Mouse (Mus musculus): ENCODE measurements around the gene Lad1.

The Lad1 gene

DNA sequence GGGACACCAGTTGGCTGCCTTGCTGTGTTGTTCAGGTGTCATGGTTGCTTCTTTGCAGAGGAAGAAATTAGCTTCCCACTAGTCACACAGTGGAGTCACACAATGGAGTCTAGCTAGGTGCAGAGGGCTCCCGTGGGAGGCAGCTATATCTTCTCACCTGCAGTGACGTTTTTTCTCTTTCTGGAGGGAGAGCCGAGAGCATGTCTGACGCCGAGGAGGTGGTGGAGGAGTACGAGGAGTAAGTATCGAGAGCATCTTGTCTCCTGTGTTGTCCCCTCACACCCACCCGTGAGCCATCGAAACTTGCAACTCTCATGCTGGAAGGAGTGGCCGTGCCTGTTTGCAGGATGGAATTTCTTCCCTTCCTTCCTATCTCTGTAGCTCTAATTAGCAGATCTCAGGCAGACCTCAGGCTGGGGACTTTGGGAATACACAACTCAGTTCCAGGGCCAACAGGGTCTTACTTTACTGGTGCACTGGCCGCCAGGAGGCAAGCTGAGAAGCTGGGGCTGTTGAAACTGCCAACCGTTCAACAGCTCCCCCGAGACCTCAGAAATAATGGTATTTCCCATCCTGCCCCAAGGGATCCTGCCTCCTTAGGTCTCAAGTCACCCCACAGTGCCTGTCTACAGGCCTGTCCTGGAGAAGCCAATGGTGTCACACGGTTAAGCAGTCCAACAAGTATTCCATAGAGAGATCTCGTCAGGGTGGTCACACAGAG is 22.4 kb downstream of the Lad1 start:
- in situ Hi-C loops (cut with MboI, MseI) = no loop called here

DNA sequence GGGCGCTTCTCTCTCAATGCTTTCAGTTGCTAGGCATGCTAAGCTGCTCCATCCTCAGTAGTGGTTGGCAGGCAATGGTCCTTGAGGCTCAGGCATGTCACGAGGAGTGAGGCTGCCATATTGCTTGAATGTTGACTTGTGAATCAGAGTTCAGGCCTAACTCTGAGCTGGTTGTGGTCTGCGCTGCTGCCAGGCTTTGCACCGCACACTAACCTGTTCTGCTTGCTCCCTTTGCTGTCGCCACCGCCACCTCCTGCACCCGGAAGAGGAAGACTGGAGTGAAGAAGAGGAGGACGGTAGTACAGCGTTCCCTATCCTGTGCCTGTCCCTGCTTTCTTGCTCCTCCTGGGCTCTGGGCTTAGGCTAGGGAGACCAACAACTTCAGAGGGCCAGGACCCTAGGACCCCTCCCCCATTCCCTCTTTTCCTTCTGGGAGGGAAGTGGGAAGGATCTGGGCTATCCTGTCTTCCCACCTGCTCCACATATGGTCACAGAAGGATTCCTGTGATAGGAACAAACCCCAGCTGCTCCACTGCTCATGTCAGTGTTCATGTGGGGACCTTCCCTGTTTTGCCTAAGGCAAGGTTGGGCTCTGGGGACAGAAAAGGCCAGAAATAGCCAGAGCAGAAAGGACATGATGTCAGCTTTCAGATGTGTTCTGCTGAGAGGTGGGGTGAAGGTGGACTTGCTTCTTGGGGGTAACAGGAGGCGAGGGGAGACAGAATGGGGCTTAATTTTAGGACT is 25.3 kb downstream of the Lad1 start:
- in situ Hi-C loops (cut with MboI, MseI) = no loop called here

DNA sequence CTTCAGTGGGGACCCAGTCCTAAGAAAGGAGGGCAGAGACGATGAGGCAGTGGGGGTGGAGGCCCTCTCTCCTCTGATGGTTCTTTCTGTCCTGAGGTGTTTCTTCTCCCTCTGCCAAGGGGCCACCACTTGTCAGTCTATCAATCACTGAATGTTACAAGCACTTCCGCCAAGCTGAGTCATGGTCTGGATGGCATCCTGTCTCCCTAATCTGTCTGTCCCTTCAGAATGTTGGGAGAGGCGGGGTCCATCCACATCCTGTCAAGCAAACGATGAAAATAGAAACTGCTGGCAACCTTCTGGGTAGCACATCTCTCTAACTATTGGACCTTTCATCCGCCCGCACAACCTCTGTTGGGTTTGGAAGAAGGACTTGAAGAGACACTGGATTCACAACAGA is 26.1 kb downstream of the Lad1 start:
- in situ Hi-C loops (cut with MboI, MseI) = no loop called here

DNA sequence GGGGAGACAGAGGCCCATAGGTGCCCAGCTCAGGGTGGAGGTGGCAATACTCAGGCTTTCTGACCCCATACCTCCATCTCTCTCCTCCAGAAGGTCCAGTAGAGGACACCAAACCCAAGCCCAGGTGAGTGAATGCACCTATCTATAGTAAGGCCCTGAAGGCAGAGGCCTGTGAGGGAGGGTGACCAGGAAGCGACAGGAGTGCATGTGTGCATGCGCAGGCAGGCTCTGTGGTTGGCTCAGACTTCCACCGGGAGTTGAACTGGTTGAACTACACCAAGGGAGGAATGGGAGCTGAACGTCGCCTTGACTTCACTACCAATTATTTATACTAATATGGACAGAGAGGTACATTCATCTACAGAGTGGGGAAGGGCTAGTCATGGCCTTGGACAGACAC is 28.2 kb downstream of the Lad1 start:
- in situ Hi-C loops (cut with MboI, MseI) = no loop called here

DNA sequence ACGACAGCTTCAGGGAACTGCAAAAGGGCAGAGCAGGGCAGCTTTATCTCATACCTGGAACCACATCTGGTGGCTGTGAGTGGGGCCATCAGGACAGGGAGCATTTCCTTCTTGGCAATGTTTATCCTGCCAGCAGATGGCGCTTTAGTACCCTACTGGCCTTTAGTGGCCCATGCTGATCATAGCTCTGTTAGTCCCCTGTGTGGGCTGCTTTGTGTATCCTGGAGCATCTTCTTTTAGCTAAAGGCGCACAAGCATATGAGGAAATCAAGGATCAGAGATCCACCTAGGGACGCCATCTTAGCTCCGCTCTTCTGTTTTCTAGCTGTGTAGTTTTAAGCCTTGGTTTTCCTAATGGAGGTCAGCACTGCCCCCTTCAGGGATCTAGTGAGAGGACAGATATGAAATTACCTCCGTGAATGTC is 28.8 kb downstream of the Lad1 start:
- in situ Hi-C loops (cut with MboI, MseI) = no loop called here

DNA sequence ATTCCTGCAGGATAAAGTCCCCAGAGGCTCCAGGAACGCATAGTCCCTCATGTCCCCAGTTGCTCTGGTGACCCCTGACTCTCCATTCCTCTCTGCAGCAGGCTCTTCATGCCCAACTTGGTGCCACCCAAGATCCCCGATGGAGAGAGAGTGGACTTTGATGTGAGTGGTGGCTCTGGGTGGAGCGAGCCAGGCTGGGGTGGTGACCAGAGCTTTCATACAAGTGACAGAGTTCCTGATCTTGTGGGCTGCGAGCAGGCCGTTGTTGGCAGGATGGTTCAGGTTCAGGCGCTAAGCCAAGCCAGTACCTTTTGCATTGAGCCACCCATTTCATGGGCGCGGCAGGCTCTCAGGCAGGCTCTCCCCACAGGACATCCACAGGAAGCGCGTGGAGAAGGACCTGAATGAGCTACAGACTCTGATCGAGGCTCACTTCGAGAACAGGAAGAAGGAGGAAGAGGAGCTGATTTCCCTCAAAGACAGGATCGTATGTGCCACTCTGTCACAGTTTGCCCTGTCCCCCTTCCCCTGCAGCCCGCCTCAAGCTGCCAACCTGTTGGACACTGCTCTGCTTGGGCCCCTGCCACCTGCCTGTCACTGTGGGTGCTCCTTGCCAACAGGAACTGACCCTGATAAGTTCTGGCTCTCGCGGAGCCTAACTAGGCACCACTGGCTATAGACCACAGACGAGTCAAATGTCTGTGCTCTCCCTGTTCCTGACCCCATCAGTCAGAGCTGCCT is 29.4 kb downstream of the Lad1 start:
- in situ Hi-C loops (cut with MboI, MseI) = no loop called here

DNA sequence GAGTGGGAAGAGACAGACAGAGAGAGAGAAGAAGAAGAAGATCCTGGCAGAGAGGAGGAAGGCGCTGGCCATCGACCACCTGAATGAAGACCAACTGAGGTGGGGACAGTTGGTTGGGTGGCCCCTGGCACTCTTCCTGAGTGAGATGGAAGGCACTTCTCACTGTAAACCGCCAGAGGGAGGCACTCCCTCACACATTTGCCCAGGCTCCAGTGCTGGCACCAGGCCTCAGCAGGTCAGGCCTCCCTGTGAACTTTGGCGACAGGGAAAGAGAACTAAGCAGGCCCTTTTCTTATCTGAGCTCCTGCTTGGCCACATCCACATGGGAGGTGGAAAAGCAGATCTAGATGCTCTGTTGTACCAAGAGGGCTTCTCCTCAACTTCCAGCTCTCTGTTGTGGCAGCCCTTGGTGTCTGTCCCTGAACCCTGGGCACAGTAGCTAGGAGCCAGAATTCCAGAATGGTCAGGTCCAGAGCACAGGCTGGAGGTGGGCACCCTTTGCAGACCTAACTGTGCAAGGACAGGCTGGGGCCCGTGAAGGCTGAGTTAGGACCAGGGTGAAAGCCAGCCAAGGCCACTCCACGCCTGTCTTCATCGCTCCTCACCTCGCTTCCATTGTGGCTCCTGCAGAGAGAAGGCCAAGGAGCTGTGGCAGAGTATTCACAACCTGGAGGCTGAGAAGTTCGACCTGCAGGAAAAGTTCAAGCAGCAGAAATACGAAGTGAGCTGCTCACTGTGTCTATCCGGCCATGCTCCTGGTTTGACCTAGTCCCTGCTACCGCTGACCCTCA is 32.5 kb downstream of the Lad1 start:
- in situ Hi-C loops (cut with MboI, MseI) = no loop called here

DNA sequence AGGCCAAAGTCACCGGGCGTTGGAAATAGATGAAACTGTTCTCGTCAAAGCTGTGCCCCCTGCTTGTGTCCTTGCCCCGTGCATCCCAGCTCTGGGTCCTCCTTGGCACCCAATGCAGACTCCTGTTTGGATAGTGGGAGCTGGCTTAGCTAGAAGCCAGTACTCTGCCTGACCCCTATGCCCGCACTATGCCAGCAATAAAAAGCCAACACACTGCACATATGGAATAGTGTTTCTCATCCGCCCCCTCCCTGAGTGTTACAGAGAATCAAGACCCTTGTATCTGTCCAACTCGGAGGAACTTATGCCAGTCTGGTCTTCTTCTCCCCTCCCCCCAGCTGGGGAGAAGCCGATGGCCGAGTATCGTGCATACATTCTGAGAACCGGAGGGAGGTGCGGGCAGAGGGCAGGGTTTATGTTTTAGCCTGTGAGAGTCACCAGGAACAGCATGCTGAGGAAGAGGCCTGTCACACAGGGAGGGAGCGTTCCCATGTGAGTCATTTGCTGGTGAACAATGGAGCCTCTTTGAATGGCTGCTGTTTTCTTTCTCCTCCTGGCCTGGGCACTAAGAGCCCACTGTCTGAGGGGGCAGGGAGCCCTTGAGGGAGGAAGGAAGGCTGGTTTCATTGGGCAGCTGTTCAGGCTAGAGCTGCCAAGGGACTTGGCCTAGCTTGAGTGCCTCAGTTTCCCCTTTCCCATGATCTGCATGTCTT is 33.8 kb downstream of the Lad1 start:
- in situ Hi-C loops (cut with MboI, MseI) = no loop called here

DNA sequence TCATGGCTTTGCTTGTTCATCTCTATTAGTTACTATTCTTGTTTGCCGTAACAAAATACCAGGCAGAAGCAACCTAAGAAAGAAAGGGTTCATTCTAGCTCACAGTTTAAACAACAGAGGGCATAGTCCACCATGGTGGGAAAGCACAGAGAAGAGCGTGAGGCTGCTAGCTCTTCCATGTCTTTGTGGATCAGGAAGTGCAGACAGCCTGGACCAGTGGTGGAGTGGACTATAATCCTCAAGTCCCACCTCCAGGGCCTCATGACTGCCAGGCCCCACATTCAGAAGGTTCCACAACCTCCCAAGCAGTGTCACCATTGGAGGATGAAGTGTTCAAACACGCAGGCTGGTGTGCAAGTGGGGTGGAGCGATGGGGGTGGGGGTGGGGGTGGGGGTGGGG is 34.8 kb downstream of the Lad1 start:
- in situ Hi-C loops (cut with MboI, MseI) = no loop called here

DNA sequence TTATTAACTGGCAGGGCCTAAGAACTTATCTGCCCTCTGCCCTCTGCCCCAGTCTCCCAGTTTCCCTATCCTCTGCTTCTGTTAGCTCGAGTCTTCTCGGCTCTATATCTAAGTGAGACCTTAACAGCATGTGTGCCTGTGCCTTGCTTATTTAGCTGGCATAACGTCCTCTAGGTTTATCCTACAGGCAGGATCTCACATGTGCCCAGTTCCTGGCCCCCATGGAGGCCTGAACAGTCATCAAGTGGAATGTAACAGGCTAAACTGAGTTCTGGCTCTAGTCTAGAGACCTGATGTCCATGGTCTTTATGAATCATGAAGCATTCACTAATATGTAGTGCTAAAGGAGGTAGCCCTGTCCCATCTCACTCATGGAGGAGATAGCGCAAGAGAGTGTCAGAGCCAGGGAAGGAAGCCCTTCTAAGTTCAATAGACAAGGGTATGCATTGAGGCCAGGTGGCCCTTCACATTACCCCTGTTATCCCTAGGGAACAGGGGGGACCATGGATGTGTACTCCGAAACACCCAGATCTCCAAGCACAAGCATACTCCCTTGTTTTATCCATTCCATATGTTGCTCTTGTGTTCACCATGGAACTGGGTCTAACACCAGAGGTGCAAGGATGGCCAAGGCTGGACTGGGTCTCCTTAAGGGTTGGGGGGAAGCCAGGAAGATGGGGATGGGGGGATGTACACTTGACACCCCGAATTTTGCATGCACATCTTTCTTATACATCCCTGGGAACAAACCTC is 36.4 kb downstream of the Lad1 start:
- in situ Hi-C loops (cut with MboI, MseI) = no loop called here

DNA sequence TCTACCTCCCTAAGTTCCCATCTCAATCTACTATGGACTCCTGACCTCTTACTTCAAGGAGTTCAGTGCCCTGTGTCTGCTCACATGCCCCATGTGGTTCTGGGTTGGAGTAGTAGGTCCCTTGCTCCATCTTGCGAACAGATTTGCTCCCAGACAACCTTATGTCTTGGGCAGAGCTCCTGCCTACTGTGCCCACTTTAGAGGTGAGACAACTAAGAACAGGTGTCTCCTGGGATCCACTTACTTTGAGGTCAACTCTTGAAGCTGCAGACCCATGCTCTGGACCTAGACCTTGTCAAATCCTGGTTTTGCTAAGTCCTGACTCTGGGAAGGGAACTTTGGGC is 36.9 kb downstream of the Lad1 start:
- in situ Hi-C loops (cut with MboI, MseI) = no loop called here

DNA sequence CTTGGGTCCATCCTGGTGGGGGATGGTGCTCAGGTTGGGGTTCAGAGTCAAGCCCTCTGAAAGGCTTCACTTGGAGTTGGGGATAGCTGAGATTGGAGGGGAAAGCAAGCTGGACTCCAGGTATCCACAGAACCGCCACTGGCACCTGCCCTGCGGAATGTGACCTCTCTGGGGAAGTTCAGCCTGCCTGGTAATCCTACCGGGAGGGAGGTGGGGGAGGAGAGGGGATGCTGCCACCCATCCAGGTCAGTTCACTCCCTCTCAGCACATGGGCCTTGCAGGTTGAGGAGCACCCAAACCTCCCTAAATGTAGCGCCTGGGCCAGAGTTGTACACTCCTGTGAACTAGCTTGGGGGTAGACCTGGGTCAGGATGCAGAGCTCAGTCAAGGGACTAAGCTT is 37.7 kb downstream of the Lad1 start:
- in situ Hi-C loops (cut with MboI, MseI) = no loop called here

DNA sequence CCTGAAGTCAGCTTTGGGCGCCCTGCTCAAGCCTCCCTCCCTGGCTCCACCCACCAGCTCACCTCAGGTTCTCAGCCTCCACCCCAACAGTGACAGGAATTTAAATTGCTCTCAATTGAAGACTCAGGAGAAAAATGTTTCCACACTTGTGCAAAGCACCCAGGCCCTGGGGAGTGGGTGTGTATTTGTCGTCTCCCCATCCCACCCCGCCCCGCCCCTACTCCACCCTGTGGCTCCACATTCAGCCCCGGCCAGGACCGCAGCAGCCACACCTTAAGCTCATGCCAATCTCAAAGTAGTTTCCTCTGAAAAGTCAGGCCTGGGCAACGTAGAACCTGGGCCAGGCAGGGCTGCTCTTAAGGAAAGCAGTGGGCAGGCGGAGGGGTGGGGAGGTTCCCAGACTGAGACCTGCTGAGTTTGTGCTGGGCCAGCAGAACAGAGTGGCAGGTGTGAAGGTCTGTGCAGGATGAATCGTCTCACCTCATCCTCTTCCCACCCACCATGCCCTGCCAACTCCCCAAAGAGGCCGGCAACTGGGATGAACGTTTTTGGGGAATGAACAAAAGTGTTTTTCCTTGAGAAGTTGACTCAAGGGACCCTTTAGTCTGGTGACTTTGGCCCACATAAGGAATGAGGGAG is 38.9 kb downstream of the Lad1 start:
- in situ Hi-C loops (cut with MboI, MseI) = no loop called here

DNA sequence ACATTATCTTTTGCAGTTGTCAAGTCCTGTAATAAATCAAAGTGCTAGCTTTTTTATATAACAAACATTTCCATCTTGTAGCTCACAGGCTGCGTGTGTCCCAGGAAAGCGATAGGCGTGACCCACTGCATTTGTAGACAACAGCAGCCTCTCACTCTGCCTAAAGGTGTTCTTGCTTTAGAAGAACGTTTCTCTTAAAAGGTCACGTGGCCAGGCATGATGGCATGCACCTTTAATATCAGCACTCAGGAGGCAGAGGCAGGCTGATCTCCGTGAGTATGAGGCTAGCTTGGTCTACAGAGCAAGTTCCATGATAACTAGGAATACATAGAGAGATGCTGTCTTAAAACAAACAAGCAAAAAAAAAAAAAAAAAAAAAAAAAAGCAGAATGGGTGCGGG is 40.1 kb downstream of the Lad1 start:
- in situ Hi-C loops (cut with MboI, MseI) = no loop called here

DNA sequence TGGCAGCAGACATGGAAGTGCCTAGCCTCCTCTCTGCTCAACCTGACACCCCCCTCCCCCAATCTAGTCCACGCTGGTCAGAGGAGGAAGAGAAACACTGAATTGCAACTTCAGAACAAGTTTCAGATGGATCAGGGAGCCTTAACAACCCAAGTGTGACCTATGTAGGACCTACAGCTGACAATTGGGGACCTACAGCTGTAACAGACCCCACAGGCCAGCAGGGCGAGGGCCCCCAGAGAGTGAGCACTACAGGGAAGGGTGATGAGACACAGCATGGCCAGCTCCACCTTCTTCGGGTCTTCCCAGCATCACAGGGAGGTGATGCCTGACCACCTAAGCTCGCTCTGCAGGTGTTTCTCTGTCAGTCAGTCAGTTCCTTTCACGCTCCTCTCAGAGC is 42.7 kb downstream of the Lad1 start:
- in situ Hi-C loops (cut with MboI, MseI) = no loop called here

DNA sequence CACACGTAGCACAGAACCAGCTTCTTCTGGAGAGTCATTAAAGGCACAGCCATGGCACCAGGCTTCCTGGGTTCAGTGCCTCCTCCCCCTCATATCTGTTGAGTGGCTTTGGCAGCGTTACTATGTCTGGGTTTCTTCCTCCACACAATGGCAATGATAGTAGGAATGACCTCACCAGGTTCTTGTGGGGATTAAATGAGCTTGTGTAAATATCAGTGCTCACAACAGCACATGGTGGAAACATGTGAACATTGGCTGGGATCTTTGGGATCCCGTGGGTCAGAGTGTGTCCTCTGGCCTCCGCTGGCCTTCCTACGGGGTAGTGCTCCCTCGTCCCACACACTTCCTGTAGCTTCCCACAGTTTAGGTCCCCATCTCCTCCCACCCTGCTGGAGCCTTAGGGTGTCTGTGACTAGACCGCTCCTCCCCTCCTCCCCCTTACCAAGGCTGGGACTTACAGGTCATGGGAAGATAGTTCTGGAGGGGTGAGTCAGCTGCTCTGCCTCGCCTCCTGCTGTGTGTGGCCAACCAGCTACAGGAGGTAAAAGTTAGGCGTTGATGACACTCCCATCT is 43.7 kb downstream of the Lad1 start:
- in situ Hi-C loops (cut with MboI, MseI) = no loop called here

DNA sequence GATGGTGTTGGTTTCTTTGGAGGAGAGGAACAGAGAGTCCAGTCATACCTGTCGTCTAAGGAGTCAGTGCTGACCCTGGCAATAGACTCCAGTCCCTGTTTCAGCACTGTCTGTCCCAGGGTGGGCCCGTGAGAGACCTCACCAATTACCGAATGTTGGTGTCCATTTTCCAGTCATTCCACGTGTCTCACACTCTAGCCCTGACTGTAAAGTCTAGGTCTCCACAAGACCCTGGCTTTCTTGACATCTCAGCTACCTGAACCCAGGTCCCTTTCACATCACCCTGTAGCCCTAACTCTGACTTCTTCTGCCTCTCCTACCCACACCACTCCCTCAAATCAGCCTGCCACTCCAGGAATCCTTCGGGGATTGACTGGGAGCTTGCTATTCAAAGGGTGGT is 44.2 kb downstream of the Lad1 start:
- in situ Hi-C loops (cut with MboI, MseI) = no loop called here

DNA sequence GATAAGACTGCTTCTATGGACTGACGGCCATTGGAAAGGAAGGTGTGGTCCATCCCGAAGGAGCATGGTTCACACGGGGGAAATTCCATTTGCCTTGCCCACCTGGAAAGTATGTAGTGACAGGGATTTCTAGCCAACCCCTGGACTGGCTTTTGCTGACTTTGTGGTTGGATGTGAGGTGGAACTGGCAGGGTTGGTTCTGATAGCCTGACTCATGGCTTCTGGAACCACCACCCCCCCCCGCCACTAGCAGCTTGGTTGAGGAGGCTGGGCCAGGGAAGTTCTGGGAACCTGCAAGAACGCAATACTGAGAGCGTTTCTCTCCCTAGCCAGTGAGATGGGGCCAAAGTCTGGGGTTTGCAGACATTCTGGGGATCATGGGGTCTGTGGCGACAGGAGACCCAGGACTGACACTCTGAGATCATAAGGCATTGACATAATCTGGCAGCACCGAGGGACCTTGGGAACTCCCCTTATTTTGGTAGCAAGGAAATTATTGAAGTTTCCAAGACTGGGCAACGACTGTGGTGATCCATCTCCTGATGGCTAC is 45.5 kb downstream of the Lad1 start:
- in situ Hi-C loops (cut with MboI, MseI) = no loop called here

DNA sequence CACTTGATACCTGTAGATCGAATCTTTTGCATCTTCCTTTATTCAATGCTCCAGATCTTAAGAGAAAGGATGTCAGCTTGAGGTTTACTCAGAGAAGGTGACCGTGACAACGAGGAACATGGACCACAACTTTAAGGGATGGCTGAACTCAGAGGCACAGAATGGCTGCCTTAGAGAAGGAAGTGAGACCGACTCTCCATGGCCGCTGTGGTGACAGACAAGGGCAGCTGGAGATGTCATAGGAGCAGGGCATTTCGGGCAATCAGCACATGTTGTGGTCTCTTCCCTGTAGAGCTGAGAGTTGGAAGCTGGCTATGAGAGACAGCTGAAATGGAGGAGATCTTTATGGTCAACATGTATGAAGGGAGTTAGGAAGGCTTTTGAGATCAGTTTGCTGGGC is 46.4 kb downstream of the Lad1 start:
- in situ Hi-C loops (cut with MboI, MseI) = loop anchor here (5.0 kb wide), 1 partner anchor 77 kb away; no protein-coding TSS in a partner anchor

Measured in regulatory T cell (primary cell).